Mouse (Mus musculus): ENCODE results near the gene Orc5. TPM values are rescaled to one million over a fixed set of nuclear protein-coding genes. Genes with fewer than 3 reads are reported as not detected.

The Orc5 gene
- total RNA-seq (2023), result 4.0 and 5.4 TPM in 2 replicates

GRCm38 (mm10) chr5:22550033-22550551 lies at the start of gene Orc5:
Gene Orc5 (minus strand): TSS chr5:22550429.

Other genes starting within 250 kb of the Orc5 start
- gene Reln, start 205.7 kb downstream of the Orc5 start, total RNA-seq (2023), result 0.32 and 0.98 TPM in 2 replicates
- not detected in 2 replicates for gene Lhfpl3, start 195.6 kb upstream of the Orc5 start, total RNA-seq (2023)